Mouse (Mus musculus): ENCODE measurements at regions not wholly inside any gene's neighbourhood (a gene's known extent, or its start where the extent isn't known, plus 50 kb on each side); places are given as distances from the start of the nearest gene placed in this dataset.

- no peak for DNase-seq (ENCODE audit: low spot score)
Measured at GRCm38 (mm10) chr13:44558491-44559177, 170.6 kb upstream of the Jarid2 start.

- DNase-seq (ENCODE audit: low spot score), result no peak
Measured at GRCm38 (mm10) chr13:44559178-44559565, 170.1 kb upstream of the Jarid2 start.

DNA sequence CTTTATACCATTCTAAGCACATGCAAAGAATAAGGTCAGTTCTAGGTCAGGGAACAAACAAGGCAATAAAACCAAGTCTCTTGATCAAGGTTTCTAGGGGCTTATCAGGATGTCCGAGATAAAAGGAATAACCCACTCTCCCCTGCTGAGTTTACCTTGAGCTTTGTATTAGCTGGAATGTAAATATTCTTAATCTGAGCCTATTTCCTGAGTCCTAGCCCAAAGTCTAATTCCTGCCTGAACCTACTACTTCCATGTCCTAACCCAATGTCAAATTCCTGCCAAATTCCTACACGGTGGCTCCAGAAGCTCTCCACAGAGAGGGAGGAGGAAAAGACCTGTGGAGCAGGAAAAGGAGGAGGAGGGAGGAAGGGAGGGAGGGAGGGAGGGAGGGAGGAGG lies 169.6 kb upstream of the Jarid2 start:
- DNase-seq (ENCODE audit: low spot score), result no peak

- DNase-seq (ENCODE audit: low spot score), result no peak
Measured at GRCm38 (mm10) chr13:44564705-44565104, 164.6 kb upstream of the Jarid2 start.

DNA sequence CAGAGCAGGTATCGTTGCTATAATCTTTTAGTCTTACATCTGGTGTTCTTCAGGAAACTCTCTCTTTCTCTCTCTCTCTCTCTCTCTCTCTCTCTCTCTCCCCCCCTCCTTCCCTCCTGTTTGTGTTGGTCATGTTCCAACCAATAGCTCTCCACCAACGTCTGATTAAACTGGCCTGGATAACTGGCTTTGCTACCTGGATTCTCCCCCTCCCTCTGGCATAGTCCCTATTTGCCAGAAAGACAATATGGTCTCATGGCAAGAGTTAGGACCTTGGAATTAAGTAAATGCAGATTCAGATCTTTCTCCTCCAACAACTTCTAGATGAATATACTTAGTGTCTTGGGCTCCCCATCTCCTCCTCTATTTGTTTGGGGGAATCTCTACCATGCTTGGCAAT lies 161.6 kb upstream of the Jarid2 start:
- no peak for DNase-seq (ENCODE audit: low spot score)

- DNase-seq (ENCODE audit: low spot score), result no peak
Measured at GRCm38 (mm10) chr13:44569241-44569778, 160.0 kb upstream of the Jarid2 start.

- DNase-seq (ENCODE audit: low spot score), result no peak
Measured at GRCm38 (mm10) chr13:44573463-44573862, 155.8 kb upstream of the Jarid2 start.

DNA sequence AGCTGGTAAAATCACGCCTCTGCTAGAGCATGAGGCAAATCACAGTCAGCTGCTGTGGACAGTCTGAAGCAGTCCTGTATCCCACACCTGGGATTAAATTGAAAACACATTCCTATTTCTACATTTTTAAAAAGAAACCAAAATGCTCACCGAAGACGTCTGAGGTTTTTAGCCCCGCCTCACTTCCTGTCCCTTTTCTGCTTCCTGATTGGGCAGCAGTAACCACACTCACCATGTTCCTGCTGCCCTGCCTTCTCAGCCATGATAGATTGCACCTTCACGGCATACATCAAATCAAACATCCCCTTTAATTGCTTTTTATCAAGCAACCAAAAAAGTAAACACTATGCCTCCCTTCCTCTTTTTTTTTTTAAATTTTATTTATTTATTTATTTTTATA lies 150.1 kb upstream of the Jarid2 start:
- DNase-seq (ENCODE audit: low spot score), result no peak

DNA sequence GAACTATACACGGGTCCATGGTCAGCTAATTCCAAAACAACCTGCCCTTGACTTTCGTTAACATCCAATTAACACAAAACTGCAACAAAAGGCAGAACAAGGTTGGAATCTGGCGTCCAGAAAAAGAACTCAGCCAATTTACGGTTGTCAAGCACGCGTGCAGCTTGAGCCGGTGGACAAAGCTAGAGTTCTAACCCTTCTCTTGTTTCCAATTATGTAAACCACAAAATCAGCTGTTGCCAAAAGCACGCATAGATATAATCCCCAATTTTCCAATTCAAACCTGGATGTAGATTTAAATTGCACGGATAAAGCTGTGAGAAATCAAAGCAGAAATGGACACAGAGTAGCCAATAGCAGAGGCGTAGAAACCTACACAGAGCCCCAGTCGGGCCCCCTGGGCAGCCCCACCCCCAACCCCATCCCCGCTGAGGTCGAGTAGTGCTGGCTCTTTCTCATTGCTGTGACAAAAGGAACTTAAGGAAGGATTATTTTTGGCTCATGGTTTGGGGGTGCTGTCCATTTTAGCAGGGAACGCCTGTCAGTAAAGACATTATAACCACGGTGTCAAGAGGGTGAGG lies 149.0 kb upstream of the Jarid2 start:
- DNase-seq (ENCODE audit: low spot score), result no peak

DNA sequence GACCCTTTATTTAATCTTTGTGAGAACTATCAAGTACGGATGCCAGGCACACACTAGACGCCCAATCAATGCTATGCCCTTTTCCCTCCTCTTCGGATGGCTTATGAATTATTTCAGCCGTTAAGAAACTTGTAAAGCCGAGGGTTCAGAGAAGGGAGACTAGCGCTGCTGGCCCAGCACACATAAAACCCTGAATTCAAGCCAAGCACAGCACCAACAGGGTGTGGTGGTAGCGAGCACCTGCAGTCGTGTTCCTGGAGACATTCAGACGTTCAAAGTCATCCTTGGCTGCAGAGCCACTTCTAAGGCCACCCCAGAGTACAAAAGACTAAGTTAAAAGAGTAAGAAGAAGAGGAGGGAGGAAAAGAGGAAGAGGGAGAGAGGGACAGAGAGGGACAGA lies 148.5 kb upstream of the Jarid2 start:
- DNase-seq (ENCODE audit: low spot score), result no peak

DNA sequence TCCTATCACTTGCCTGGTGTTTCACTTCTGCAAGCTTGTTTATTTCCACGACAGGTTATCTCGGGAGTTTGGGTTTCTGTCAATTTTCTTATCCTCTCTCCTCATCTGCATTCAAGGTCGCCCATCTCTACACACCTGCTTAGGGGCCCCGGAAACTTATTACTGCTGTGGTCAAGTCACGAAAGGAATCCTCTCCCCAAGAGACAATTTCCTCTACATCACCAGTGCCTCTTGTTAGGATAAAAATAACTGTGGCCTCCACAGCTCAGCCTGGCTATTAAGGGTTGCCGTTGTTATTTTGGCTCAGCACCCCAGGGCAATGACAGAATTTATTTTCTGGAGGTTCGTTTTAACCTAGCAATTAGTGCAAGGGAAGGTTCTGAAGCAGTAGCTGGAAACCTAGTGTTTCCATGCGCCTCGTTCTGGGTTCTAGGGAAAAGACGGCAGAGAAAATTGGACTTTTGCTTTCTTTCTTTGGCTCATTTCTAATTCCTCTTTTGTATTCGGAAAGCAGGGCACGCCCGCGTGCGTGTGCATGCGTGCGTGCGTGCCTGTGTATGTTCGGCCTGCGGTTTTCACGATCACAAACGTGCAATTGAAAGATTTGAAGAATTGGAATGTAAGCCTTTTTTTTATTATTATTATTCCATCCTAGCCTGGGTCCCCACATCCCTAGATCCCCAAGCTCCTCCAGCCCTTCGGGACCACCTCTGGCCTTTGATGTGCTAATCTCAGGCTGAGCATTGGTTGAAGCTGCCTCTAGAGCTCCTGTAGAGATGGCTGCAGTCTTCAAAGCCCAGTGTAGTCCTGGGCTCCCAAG lies 147.1 kb upstream of the Jarid2 start:
- no peak for DNase-seq (ENCODE audit: low spot score)

DNA sequence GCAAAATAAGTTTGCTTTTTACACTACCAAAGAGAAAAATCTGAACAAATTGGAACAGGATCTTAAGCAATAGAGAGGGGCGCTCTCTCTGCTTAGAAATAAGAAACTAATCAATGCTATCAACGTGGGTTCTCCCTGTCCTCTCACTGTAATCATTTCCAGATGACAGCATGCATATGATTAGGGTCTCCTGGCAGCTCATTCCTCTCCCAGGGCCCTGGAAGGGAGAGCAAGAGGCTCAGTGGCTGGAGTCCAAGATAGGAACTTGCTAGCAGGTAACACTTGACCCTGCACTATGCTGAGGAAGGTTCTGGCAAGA lies 146.5 kb upstream of the Jarid2 start:
- no peak for DNase-seq (ENCODE audit: low spot score)

DNA sequence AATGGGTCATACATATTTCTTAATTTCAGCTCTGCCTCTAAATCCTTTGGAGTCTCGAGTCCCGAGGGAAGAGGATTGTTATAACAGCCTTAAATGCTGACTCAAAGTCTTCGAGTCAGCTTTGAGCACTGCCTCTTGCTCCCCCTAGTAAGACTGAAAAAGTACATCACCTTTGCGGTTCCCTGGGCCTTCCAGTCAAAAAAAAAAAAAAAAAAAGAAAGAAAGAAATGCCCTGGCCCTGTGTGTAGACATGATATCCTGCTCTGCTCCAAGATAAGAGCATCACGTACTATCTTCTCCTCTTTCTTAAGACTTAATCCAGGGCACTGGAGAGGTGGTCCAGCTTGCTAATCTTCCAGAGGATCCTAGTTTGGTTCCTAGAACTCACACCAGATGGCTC lies 145.7 kb upstream of the Jarid2 start:
- no peak for DNase-seq (ENCODE audit: low spot score)

- no peak for DNase-seq (ENCODE audit: low spot score)
Measured at GRCm38 (mm10) chr13:44584151-44584550, 145.1 kb upstream of the Jarid2 start.

DNA sequence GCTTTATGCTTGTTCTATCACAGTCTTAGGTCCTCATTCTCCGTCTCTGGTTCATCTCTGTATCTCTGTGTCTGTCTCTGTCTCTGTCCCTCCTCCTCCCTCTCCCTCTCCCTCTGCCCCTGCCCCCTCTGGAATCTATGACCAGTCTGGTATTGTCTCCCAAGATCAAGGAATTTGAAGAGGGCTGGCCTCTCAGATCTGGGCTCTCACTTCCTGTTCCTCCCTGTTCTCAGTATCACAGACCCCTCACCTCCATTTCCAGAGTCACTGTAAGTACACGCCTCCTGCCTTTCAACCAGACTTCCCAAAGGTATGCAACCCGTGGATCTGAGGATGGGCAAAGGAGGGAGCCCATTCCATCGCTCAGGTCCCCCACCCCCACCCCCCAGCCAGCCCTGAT lies 144.7 kb upstream of the Jarid2 start:
- DNase-seq (ENCODE audit: low spot score), result no peak

- no peak for DNase-seq (ENCODE audit: low spot score)
Measured at GRCm38 (mm10) chr13:44587846-44588245, 141.4 kb upstream of the Jarid2 start.

GRCm38 (mm10) chr13:44594645-44595044 lies 134.6 kb upstream of the Jarid2 start:
- no peak for DNase-seq (ENCODE audit: low spot score)

DNA sequence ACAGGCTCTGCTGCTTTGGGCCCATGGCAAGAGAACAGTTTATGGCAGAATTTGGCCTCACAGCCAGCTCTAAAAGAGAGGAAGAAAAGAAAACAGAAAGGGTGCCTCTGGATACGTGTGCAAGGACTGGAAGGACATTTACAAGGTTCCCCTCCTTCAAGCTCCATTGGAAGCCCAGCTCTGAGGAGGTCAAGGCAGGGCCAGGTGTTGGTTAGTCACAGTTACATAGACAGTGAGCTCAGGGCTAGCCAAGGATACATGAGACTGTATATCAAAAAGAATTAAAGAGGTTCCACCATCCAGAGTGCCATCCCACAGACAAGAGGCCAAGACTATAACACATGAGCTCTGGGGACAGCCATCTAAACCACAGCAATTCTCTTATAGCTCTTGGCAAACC lies 131.6 kb upstream of the Jarid2 start:
- DNase-seq (ENCODE audit: low spot score), result no peak

- no peak for DNase-seq (ENCODE audit: low spot score)
Measured at GRCm38 (mm10) chr13:44601024-44601423, 128.2 kb upstream of the Jarid2 start.

- no peak for DNase-seq (ENCODE audit: low spot score)
Measured at GRCm38 (mm10) chr13:44602658-44603057, 126.6 kb upstream of the Jarid2 start.

- DNase-seq (ENCODE audit: low spot score), result no peak
Measured at GRCm38 (mm10) chr13:44607316-44608285, 121.7 kb upstream of the Jarid2 start.

DNA sequence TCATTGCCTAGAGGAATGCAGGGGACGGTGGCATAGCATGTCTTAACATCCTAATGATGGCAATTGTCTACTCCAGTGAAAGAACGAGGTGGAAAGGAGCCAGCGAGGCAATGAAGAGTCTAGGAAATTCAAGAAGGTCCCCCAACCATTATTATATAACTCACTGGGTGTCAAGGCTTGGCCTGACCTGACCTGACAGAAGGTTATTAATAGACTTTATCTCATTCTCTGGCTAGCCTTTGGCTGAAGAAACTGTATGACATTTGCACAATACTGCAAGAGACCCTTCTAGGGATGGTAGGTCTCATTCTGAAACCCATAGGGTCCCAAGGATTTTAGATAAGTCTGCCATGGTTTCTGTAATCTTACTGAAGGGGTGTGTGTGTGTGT lies 121.0 kb upstream of the Jarid2 start:
- no peak for DNase-seq (ENCODE audit: low spot score)

Data from ovary, adult 18-20 months (tissue).